Mouse (Mus musculus) hindbrain, embryonic 11.5 days (tissue): ENCODE data around the gene Brap. TPM values are rescaled to one million over a fixed set of nuclear protein-coding genes. Genes with fewer than 3 reads are reported as not detected.
"Not testable (repeated sequence)": the region's sequence is repeated elsewhere in the genome, so short reads cannot be mapped to it uniquely, and the experiment has no call there.

Experiments
- ATAC-seq: fragments of 200-750 bp; cut with Nextera tagmentation; 2 replicates; pipeline ENCODE4 v1.8.0; 2017; ENCODE audit warnings: mild to moderate bottlenecking, moderate TSS enrichment, moderate library complexity; ENCODE audit not compliant: low FRiP score
- DNase-seq: peaks from one replicate; pipeline ENCODE4 v3.0.0-alpha.2; 2015; ENCODE audit warnings: low spot score
- H3K27ac ChIP-seq: fragments of 300-500 bp; sonication (generic); 2 replicates; pipeline ENCODE4 v1.5.1; 2014; ENCODE audit warnings: mild to moderate bottlenecking, low read depth, low read length
- H3K27me3 ChIP-seq: fragments of 300-500 bp; sonication (generic); 2 replicates; pipeline ENCODE4 v1.6.1; 2014; ENCODE audit warnings: mild to moderate bottlenecking, low read length, moderate library complexity, mixed read lengths; ENCODE audit not compliant: control insufficient read depth, insufficient read depth
- H3K36me3 ChIP-seq: fragments of 300-500 bp; sonication (generic); 2 replicates; pipeline ENCODE4 v1.6.1; 2014; ENCODE audit warnings: mild to moderate bottlenecking, low read length, moderate library complexity, mixed read lengths; ENCODE audit not compliant: control insufficient read depth, insufficient read depth
- H3K4me1 ChIP-seq: fragments of 300-500 bp; sonication (generic); replicated peaks from 2 replicates; pipeline ENCODE4 v1.6.1; 2014; ENCODE audit warnings: low read length, mixed read lengths; ENCODE audit not compliant: control insufficient read depth, insufficient read depth
- H3K4me2 ChIP-seq: fragments of 300-500 bp; sonication (generic); replicated peaks from 2 replicates; pipeline ENCODE4 v1.6.1; 2014; ENCODE audit warnings: mild to moderate bottlenecking, low read depth, low read length
- H3K4me3 ChIP-seq: fragments of 300-500 bp; sonication (generic); 2 replicates; pipeline ENCODE4 v1.5.1; 2014; ENCODE audit warnings: low read depth, low read length
- H3K9ac ChIP-seq: fragments of 300-500 bp; sonication (generic); 2 replicates; pipeline ENCODE4 v1.6.1; 2014; ENCODE audit warnings: low read depth, low read length
- H3K9me3 ChIP-seq: fragments of 300-500 bp; sonication (generic); 2 replicates; pipeline ENCODE4 v1.6.1; 2016; ENCODE audit warnings: low read length; ENCODE audit not compliant: control insufficient read depth
- WGBS: fragments of 180-500 bp; shearing (Covaris S2); extraction: QIAGEN DNeasy Blood & Tissue Kit; methylation state at CpG from one replicate; pipeline ENCODE4 v1.1.7; 2014; 5-methylcytosine and 5-hydroxymethylcytosine counted together
- polyA plus RNA-seq: library from polyadenylated mRNA; unstranded; fragments of >200 nt; fragmentation: Nextera tagmentation; extraction: Ambion mirVana; gene quantifications from 2 replicates; pipeline ENCODE4 v1.2.1, GENCODE M21; 2014

Brap gene
- polyA plus RNA-seq, 1 experiment from 2014 or later: 36.8 TPM

DNA sequence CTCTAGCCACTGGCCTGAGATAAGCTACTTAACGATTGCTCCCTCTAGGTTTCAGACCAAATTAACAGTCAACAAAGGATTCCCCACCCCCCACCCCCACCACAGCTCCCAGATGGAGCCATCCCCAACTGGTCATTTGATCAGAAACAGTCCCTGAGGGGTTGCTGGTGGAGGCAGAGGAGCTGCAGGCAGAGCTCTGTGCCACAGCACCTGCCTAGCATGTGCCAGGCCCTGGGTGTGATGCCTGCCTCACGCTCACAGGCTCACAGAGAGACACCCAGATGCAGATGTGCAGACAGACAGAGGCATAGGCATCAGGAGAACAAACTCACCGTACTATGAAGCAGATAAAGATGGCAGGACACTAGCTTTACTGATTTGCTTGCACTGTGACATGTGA lies 27.6 kb upstream of the Brap start:
- Histone ChIP-seq H3K9ac (no peak overlapping the region), H3K36me3 (no peaks in the 10 kb centered on the region), H3K4me3 (no peak overlapping the region), H3K9me3 (no peaks in the 10 kb centered on the region), H3K4me1 (no peaks in the 10 kb centered on the region), H3K27me3 (no peaks in the 10 kb centered on the region), H3K4me2 (no peak overlapping the region), H3K27ac (0 out of 2 replicates have a peak overlapping the region, but pooled peaks have one; percentile 0)
- 49% methylated on average over 3 of the region's 3 CpGs for WGBS
- DNase-seq: peak; percentile 10
- ATAC-seq: no peak

DNA sequence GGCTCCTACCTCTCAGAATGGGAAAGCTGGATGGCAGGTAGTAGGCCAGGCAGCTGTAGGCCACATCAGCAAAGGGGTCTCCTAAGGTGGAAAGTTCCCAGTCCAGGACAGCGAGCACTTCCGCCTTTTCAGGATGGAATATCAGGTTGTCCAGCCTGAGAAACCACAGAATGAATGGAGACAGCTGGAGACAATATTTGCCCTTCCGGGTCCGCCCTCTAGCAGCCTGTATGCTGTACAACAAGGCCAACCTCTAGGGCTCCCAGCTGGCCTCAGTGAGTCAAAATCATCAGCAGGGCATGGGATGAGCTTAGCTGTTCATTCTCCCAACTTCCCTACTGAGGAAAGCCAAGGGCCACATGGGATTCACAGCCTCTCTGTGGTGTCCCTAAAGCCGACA lies 25.7 kb upstream of the Brap start:
- H3K4me3 ChIP-seq: no peak overlapping the region
- H3K4me2 ChIP-seq: no peak overlapping the region
- 89% methylated on average over 5 of the region's 5 CpGs for WGBS
- H3K27ac ChIP-seq: no peak overlapping the region
- H3K9me3 ChIP-seq: no peaks in the 10 kb centered on the region
- ATAC-seq (no peak), DNase-seq (no peak)
- no peaks in the 10 kb centered on the region for H3K36me3 ChIP-seq
- H3K4me1 ChIP-seq: no peaks in the 10 kb centered on the region
- no peak overlapping the region for H3K9ac ChIP-seq
- no peaks in the 10 kb centered on the region for H3K27me3 ChIP-seq

DNA sequence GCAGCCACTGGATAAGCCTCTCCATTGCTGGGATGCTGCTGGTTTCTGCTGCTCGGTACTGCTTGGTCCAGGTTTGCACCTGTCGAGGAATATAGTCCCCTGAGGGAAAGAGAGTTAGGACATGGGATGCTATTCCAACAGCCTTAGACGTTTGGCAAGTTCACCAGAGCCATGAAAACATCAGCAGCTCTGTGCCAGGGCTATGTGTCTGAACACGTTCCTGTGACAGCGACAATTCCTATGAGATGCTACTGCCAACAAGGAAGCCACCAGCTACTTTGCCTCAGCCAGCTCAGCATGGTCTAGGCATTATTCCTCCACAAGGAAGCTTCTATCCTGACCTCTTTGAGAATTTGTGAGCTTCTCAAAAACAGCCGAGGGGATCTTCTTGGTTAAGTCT lies 23.1 kb upstream of the Brap start:
- no peaks in the 10 kb centered on the region for H3K9me3 ChIP-seq
- H3K27ac ChIP-seq: no peak overlapping the region
- no peak overlapping the region for H3K4me3 ChIP-seq
- no peaks in the 10 kb centered on the region for H3K36me3 ChIP-seq
- no peak overlapping the region for H3K4me2 ChIP-seq
- WGBS: 86% methylated on average over 6 of the region's 6 CpGs
- no peaks in the 10 kb centered on the region for H3K27me3 ChIP-seq
- no peak overlapping the region for H3K9ac ChIP-seq
- no peak for DNase-seq
- H3K4me1 ChIP-seq: no peaks in the 10 kb centered on the region
- ATAC-seq: no peak

- no peak overlapping the region for H3K4me2 ChIP-seq
- 94% methylated on average over 9 of the region's 9 CpGs for WGBS
- ATAC-seq: no peak
Measured at GRCm38 (mm10) chr5:121639601-121640000, 20.8 kb upstream of the Brap start.

DNA sequence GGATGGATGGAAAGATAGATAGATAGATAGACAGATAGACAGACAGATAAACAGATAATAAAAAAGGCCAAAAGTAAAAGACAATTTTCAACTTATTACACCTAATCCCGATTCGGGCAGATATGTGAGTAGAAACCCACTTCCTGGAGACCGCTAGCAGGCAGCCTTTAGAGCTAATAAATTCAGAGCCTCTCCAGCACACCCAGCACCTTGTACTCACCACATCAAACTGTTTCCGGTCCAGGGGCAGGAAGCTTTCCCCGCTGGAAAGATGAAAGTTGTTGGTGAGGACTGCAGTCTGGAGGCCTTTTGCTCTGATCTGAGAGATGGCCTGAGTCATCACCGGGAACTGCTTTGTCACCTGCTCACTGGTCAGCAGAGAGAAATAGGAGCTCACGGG lies 11.2 kb upstream of the Brap start:
- Histone ChIP-seq H3K9me3 (no peaks in the 10 kb centered on the region), H3K4me3 (no peak overlapping the region), H3K36me3 (no peaks in the 10 kb centered on the region), H3K27ac (no peak overlapping the region), H3K4me1 (no peaks in the 10 kb centered on the region), H3K9ac (no peak overlapping the region), H3K4me2 (no peak overlapping the region), H3K27me3 (no peaks in the 10 kb centered on the region)
- ATAC-seq (no peak), DNase-seq (no peak)
- WGBS: 85% methylated on average over 7 of the region's 7 CpGs

More at GRCm38 (mm10) chr5:121639601-121640000, 20.8 kb upstream of the Brap start:
- Histone ChIP-seq H3K4me1 (no peaks in the 10 kb centered on the region), H3K36me3 (no peaks in the 10 kb centered on the region), H3K27ac (no peak overlapping the region), H3K9ac (no peak overlapping the region), H3K4me3 (no peak overlapping the region), H3K9me3 (no peaks in the 10 kb centered on the region), H3K27me3 (no peaks in the 10 kb centered on the region)
- DNase-seq: no peak

- ATAC-seq: no peak
- H3K27me3 ChIP-seq: no peaks in the 10 kb centered on the region
- no peak overlapping the region for H3K4me3 ChIP-seq
- H3K4me2 ChIP-seq: no peak overlapping the region
- DNase-seq: no peak
- H3K27ac ChIP-seq: no peak overlapping the region
- 88% methylated on average over 4 of the region's 4 CpGs for WGBS
- no peaks in the 10 kb centered on the region for H3K4me1 ChIP-seq
- H3K9me3 ChIP-seq: no peaks in the 10 kb centered on the region
- H3K9ac ChIP-seq: no peak overlapping the region
- no peaks in the 10 kb centered on the region for H3K36me3 ChIP-seq
Measured at GRCm38 (mm10) chr5:121654526-121654925, 5.8 kb upstream of the Brap start.

GRCm38 (mm10) chr5:121656866-121657265 lies 3.5 kb upstream of the Brap start:
- H3K27me3 ChIP-seq, H3K9me3 ChIP-seq, H3K4me2 ChIP-seq: not testable (repeated sequence)

DNA sequence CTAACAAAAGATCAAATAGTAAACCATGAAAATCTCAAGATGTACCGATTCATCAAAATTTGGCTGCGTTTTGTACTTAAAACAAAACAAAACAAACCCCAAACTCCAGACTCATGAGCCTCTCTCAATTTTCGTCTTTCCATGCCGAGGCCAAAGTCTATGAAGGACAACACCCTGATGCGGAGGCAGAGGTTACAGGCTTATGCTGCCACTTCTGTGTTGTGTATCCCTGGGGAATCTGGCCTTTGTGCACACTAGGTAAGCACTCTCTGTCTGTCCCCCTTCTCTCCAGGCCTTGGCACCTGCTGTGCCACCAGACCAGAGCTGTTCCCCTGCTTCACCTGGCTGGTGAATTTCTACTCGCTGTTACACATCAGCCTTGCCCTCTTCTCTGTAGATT lies 2.7 kb upstream of the Brap start:
- not testable (repeated sequence) for H3K27me3 ChIP-seq, H3K4me2 ChIP-seq, H3K4me3 ChIP-seq, H3K9me3 ChIP-seq, H3K27ac ChIP-seq, H3K4me1 ChIP-seq, H3K9ac ChIP-seq, H3K36me3 ChIP-seq, DNase-seq, ATAC-seq
- WGBS: 87% methylated on average over 6 of the region's 6 CpGs

More at GRCm38 (mm10) chr5:121656866-121657265, 3.5 kb upstream of the Brap start:
- H3K27ac ChIP-seq, H3K4me3 ChIP-seq, ATAC-seq, H3K9ac ChIP-seq, H3K36me3 ChIP-seq, DNase-seq, H3K4me1 ChIP-seq: not testable (repeated sequence)
- WGBS: 85% methylated on average over 6 of the region's 6 CpGs

DNA sequence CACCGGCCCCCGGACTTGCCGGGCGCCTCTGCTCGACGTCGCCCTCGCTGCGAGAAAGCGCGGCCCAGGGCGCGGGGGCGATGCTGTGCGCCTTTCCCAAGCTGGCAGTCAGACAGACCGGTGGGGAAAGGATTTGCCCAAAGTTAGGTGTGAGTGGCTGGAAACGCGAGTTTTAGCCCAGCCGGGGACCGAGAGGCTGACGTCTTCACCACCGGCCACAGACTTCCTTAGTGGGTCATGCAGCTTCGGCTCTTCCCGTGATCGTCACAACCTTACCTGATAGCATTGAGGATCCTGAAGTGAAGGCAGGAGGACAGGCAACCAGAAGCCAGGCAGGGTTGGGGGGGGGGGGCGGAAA lies 513 bp downstream of the Brap start:
- Histone ChIP-seq H3K36me3 (peaks cover 3% of the 10 kb centered on the region; the same call in 1 of the 2 replicates), H3K27me3 (no peaks in the 10 kb centered on the region), H3K9ac (peak overlapping the region; percentile 91), H3K4me2 (peak overlapping the region; percentile 88), H3K4me3 (peak overlapping the region; percentile 97), H3K4me1 (peaks cover 3% of the 10 kb centered on the region; the same call in 1 of the 2 replicates), H3K9me3 (no peaks in the 10 kb centered on the region), H3K27ac (peak overlapping the region; percentile 73; the same call in 1 of the 2 replicates)
- DNase-seq (no peak), ATAC-seq (no peak; the same call in 1 of the 2 replicates)
- under 1% methylated on average over 26 of the region's 26 CpGs for WGBS
